Mouse (Mus musculus) G1E (cell line): ENCODE measurements at regions not wholly inside any gene's neighbourhood (a gene's known extent, or its start where the extent isn't known, plus 50 kb on each side); places are given as distances from the start of the nearest gene placed in this dataset.

Experiments
- CTCF ChIP-seq: IDR thresholded peaks from 2 replicates; pipeline ENCODE4 v1.5.1; 2012; ENCODE audit warnings: low read depth, low read length, inconsistent platforms, mixed read lengths
- GATA1 ChIP-seq: IDR thresholded peaks from 2 replicates; pipeline ENCODE4 v1.6.1; 2012; ENCODE audit warnings: borderline replicate concordance, low read length, inconsistent platforms, mixed read lengths

DNA sequence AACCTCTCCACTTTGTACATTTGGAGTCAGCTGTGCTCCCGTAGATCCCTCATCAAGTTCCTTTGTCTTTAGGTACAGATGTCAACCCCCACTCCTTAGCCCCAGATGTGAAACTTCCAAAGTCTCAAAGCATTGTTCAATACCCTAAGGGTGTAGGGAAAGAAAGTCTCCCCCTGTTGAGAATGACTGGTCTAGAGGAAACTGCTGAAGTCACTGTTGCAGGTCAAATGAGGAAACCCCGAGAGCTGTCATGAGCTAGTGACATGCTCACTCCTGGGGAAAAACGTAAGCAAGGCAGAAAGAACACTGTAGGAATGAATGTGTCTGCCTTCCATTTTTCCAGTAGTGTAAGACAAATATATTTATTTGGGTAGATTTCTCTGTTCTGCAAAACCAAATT lies 74.8 kb upstream of the Ralgapa2 start:
- TF ChIP-seq CTCF: no peak
- no peak for TF ChIP-seq GATA1
